14 mouse cellular contexts compared by ENCODE assay signal in the genomic region with DNA sequence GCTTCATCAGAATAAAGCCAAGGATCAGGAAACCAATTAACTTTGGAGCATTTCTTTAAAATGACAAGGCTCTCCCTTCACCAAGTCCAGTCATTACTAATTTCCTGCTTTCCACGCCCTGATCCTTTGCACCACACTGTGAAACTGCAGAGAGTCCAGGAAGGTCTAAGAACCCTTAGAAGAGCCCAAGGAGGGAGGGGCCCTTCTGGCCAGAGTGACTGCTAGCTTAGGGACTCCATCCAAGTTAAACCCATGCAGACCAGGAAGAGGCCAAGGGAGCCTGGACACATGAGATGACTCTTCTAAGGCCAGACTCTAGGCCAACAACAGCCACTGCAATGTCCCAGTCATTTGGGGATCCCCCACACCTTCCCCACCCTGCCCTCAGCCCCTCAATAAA.
DNase-seq lines count a peak whose midpoint lies in the region; ATAC-seq and TF ChIP-seq lines count a peak whose summit lies in the region.
"Had no signal": no experiment of that assay in that cellular context is flagged by ENCODE, and none has a peak within 500 bp of the region (broad histone marks: within the 10 kb centered on the region; RNA-seq: fewer than 3 reads in every experiment).

No protein-coding gene starts in this region.

- peaks cover 90% of the 10 kb centered on the region for H3K4me1 ChIP-seq in forebrain, embryonic 10.5 days
- peaks cover 70% of the 10 kb centered on the region for H3K4me1 ChIP-seq in forebrain, embryonic 13.5 days
- peaks cover 69% of the 10 kb centered on the region for H3K4me1 ChIP-seq in midbrain, embryonic 10.5 days
- peaks cover 5% of the 10 kb centered on the region; the same call in 1 of the 2 replicates for H3K4me1 ChIP-seq in midbrain, postnatal 0 days (ENCODE audit: insufficient read depth, low read length)
- peaks cover 26% of the 10 kb centered on the region for H3K4me1 ChIP-seq in intestine, embryonic 15.5 days (replicated peaks)
- H3K4me1 ChIP-seq in embryonic facial prominence, embryonic 10.5 days: peaks cover 36% of the 10 kb centered on the region

- WGBS in forebrain, embryonic 10.5 days: 63% methylated on average over 1 of the region's 1 CpGs
- 53% methylated on average over 1 of the region's 1 CpGs for WGBS in forebrain, embryonic 13.5 days
- WGBS in midbrain, embryonic 10.5 days: 78% methylated on average over 1 of the region's 1 CpGs
- WGBS in midbrain, postnatal 0 days: 45% methylated on average over 1 of the region's 1 CpGs
- 72% methylated on average over 1 of the region's 1 CpGs for WGBS in intestine, embryonic 15.5 days
- 76% methylated on average over 1 of the region's 1 CpGs for WGBS in embryonic facial prominence, embryonic 10.5 days

- no peaks in the 10 kb centered on the region for H3K9me3 ChIP-seq in forebrain, embryonic 10.5 days
- H3K9me3 ChIP-seq in forebrain, embryonic 13.5 days (replicated peaks): no peaks in the 10 kb centered on the region
- H3K9me3 ChIP-seq in midbrain, embryonic 10.5 days (replicated peaks): no peaks in the 10 kb centered on the region
- no peaks in the 10 kb centered on the region for H3K9me3 ChIP-seq in midbrain, postnatal 0 days (ENCODE audit: low read length)
- H3K9me3 ChIP-seq in intestine, embryonic 15.5 days: no peaks in the 10 kb centered on the region
- H3K9me3 ChIP-seq in embryonic facial prominence, embryonic 10.5 days: no peaks in the 10 kb centered on the region
- H3K9me3 ChIP-seq: G1E; liver, embryonic 15.5 days had no signal

- H3K4me3 ChIP-seq in forebrain, embryonic 10.5 days: no peak overlapping the region
- H3K4me3 ChIP-seq in forebrain, embryonic 13.5 days: no peak overlapping the region
- H3K4me3 ChIP-seq in midbrain, embryonic 10.5 days: no peak overlapping the region
- H3K4me3 ChIP-seq in midbrain, postnatal 0 days (ENCODE audit: low read depth, low read length): no peak overlapping the region
- no peak overlapping the region for H3K4me3 ChIP-seq in intestine, embryonic 15.5 days (replicated peaks)
- no peak overlapping the region for H3K4me3 ChIP-seq in embryonic facial prominence, embryonic 10.5 days
- H3K4me3 ChIP-seq: liver, embryonic 15.5 days had no signal

- H3K4me2 ChIP-seq in forebrain, embryonic 13.5 days: no peak overlapping the region
- H3K4me2 ChIP-seq in midbrain, postnatal 0 days (ENCODE audit: low read depth, low read length, poor library complexity, severe bottlenecking): no peak overlapping the region
- no peak overlapping the region for H3K4me2 ChIP-seq in intestine, embryonic 15.5 days (replicated peaks)
- H3K4me2 ChIP-seq: liver, embryonic 15.5 days had no signal

- peak overlapping the region; percentile 45; the same call in 1 of the 2 replicates for H3K27ac ChIP-seq in forebrain, embryonic 10.5 days
- no peak overlapping the region for H3K27ac ChIP-seq in forebrain, embryonic 13.5 days
- 0 out of 2 replicates have a peak overlapping the region, but pooled peaks have one; percentile 20 for H3K27ac ChIP-seq in midbrain, embryonic 10.5 days (replicated peaks)
- H3K27ac ChIP-seq in midbrain, postnatal 0 days (ENCODE audit: low read depth, low read length): no peak overlapping the region
- H3K27ac ChIP-seq in intestine, embryonic 15.5 days: no peak overlapping the region
- H3K27ac ChIP-seq in embryonic facial prominence, embryonic 10.5 days (replicated peaks): no peak overlapping the region
- H3K27ac ChIP-seq: liver, embryonic 15.5 days had no signal

- no peak overlapping the region for H3K9ac ChIP-seq in forebrain, embryonic 13.5 days
- H3K9ac ChIP-seq in midbrain, postnatal 0 days (replicated peaks; ENCODE audit: low read length, poor library complexity, severe bottlenecking): no peak overlapping the region
- H3K9ac ChIP-seq in intestine, embryonic 15.5 days: no peak overlapping the region; the same call in 1 of the 2 replicates
- H3K9ac ChIP-seq: liver, embryonic 15.5 days had no signal

- no peak for ATAC-seq in forebrain, embryonic 13.5 days
- ATAC-seq in midbrain, postnatal 0 days (ENCODE audit: low FRiP score): no peak
- ATAC-seq in intestine, embryonic 15.5 days: peak; percentile 54; the same call in 1 of the 2 replicates

- H3K27me3 ChIP-seq in forebrain, embryonic 10.5 days (ENCODE audit: poor library complexity, severe bottlenecking): no peaks in the 10 kb centered on the region
- H3K27me3 ChIP-seq in forebrain, embryonic 13.5 days: no peaks in the 10 kb centered on the region
- no peaks in the 10 kb centered on the region for H3K27me3 ChIP-seq in midbrain, embryonic 10.5 days (ENCODE audit: low read depth, poor library complexity, severe bottlenecking)
- H3K27me3 ChIP-seq in midbrain, postnatal 0 days (ENCODE audit: insufficient read depth, low read length): no peaks in the 10 kb centered on the region
- H3K27me3 ChIP-seq in intestine, embryonic 15.5 days (replicated peaks): no peaks in the 10 kb centered on the region
- H3K27me3 ChIP-seq in embryonic facial prominence, embryonic 10.5 days (replicated peaks; ENCODE audit: low read depth, poor library complexity, severe bottlenecking): no peaks in the 10 kb centered on the region
- H3K27me3 ChIP-seq: liver, embryonic 15.5 days had no signal

- TF ChIP-seq CTCF in midbrain, postnatal 0 days (IDR thresholded peaks at IDR 0.05): no peak

- H3K36me3 ChIP-seq in forebrain, embryonic 10.5 days (replicated peaks): peaks cover 80% of the 10 kb centered on the region
- H3K36me3 ChIP-seq in forebrain, embryonic 13.5 days (ENCODE audit: poor library complexity, severe bottlenecking): 0 out of 2 replicates have a peak, but pooled peaks cover 3% of the 10 kb centered on the region
- H3K36me3 ChIP-seq in midbrain, embryonic 10.5 days: peaks cover 69% of the 10 kb centered on the region
- no peaks in the 10 kb centered on the region for H3K36me3 ChIP-seq in midbrain, postnatal 0 days (ENCODE audit: insufficient read depth, low read length)
- H3K36me3 ChIP-seq in intestine, embryonic 15.5 days: no peaks in the 10 kb centered on the region
- H3K36me3 ChIP-seq in embryonic facial prominence, embryonic 10.5 days (replicated peaks): peaks cover 53% of the 10 kb centered on the region
- H3K36me3 ChIP-seq: liver, embryonic 15.5 days had no signal

- no peak for DNase-seq in forebrain, embryonic 10.5 days (ENCODE audit: extremely low spot score, low spot score)
- DNase-seq in midbrain, embryonic 10.5 days (ENCODE audit: low spot score): no peak
- DNase-seq in midbrain, postnatal 0 days (ENCODE audit: low spot score): no peak
- DNase-seq in embryonic facial prominence, embryonic 10.5 days (ENCODE audit: low spot score): no peak
- DNase-seq in urinary bladder, adult 2 months (ENCODE audit: low spot score): no peak
- DNase-seq in spleen, adult 18-20 months: no peak
- DNase-seq: cerebellum, adult 11 months; kidney, adult 11 months; midbrain, embryonic 14.5 days; right cerebral cortex, postnatal 4 days had no signal

Comparison
In these comparisons a context has a peak if more than half of its experiments do, and no peak if none do; other contexts are left out.
1. H3K27ac ChIP-seq: peak in forebrain, embryonic 10.5 days (single experiment) and midbrain, embryonic 10.5 days (single experiment); none in forebrain, embryonic 13.5 days (single experiment), midbrain, postnatal 0 days (single experiment), intestine, embryonic 15.5 days (single experiment) and embryonic facial prominence, embryonic 10.5 days (single experiment).